Comparison of ENCODE assay signal across 13 mouse cellular contexts in genomic region chr1:170766997-170767396, GRCm38 (mm10).
DNase-seq lines count a peak whose midpoint lies in the region; ATAC-seq and TF ChIP-seq lines count a peak whose summit lies in the region.
"Had no signal": no experiment of that assay in that cellular context is flagged by ENCODE, and none has a peak within 500 bp of the region (broad histone marks: within the 10 kb centered on the region; RNA-seq: fewer than 3 reads in every experiment).

No protein-coding gene starts in this region.

- WGBS in heart, postnatal 0 days = 13% methylated on average over 2 of the region's 2 CpGs
- 69% methylated on average over 2 of the region's 2 CpGs for WGBS in hindbrain, embryonic 12.5 days

- TF ChIP-seq CTCF in heart, postnatal 0 days (IDR thresholded peaks at IDR 0.05; ENCODE audit: low read depth) = no peak

- no peak overlapping the region for H3K4me3 ChIP-seq in heart, postnatal 0 days (ENCODE audit: low read depth, low read length)
- no peak overlapping the region for H3K4me3 ChIP-seq in hindbrain, embryonic 12.5 days
- H3K4me3 ChIP-seq: erythroblast, embryonic 14.5 days; left cerebral cortex, adult 2 months had no signal

- no peak overlapping the region for H3K4me2 ChIP-seq in heart, postnatal 0 days (ENCODE audit: low read depth, low read length)
- H3K4me2 ChIP-seq in hindbrain, embryonic 12.5 days (replicated peaks) = no peak overlapping the region

- H3K9me3 ChIP-seq in heart, postnatal 0 days (replicated peaks; ENCODE audit: control insufficient read depth, low read length) = no peaks in the 10 kb centered on the region
- no peaks in the 10 kb centered on the region for H3K9me3 ChIP-seq in hindbrain, embryonic 12.5 days (replicated peaks)

- H3K27ac ChIP-seq in heart, postnatal 0 days (ENCODE audit: low read depth) = peak overlapping the region; percentile 66
- no peak overlapping the region for H3K27ac ChIP-seq in hindbrain, embryonic 12.5 days
- H3K27ac ChIP-seq: left cerebral cortex, adult 2 months had no signal

- no peaks in the 10 kb centered on the region for H3K27me3 ChIP-seq in heart, postnatal 0 days (ENCODE audit: control insufficient read depth, insufficient read depth, low read length)
- no peaks in the 10 kb centered on the region for H3K27me3 ChIP-seq in hindbrain, embryonic 12.5 days

- TF ChIP-seq EP300 in heart, postnatal 0 days (IDR thresholded peaks at IDR 0.05; ENCODE audit: low read depth) = 0 out of 2 replicates have a peak, but pooled peaks have one; percentile 34

- intact Hi-C loops in heart, postnatal 25 days (cut with DNase I) = no loop called here

- peak; percentile 89 for ATAC-seq in heart, postnatal 0 days (ENCODE audit: insufficient read depth, low read depth)
- no peak for ATAC-seq in hindbrain, embryonic 12.5 days (ENCODE audit: low FRiP score)

- peak; percentile 47 for DNase-seq in heart, adult 8-10 months (ENCODE audit: low spot score)
- no peak for DNase-seq in heart, postnatal 25 days (ENCODE audit: low spot score)
- DNase-seq in 416B (ENCODE audit: low read depth) = peak; percentile 88
- peak; percentile 23 for DNase-seq in R1 (ENCODE audit: low read depth, low spot score)
- DNase-seq in heart, postnatal 0 days (ENCODE audit: low spot score) = peak; percentile 70
- no peak for DNase-seq in thymus, postnatal 25 days
- DNase-seq in urinary bladder, postnatal 4 days (ENCODE audit: low spot score in 2 of 2) = no peak
- DNase-seq: cerebellum, postnatal 25 days; gastrocnemius, postnatal 14 days; kidney, postnatal 25 days had no signal

- peaks cover 7% of the 10 kb centered on the region; the same call in 1 of the 2 replicates for H3K4me1 ChIP-seq in heart, postnatal 0 days (ENCODE audit: control insufficient read depth, insufficient read depth)
- no peaks in the 10 kb centered on the region for H3K4me1 ChIP-seq in hindbrain, embryonic 12.5 days

- H3K36me3 ChIP-seq in heart, postnatal 0 days (replicated peaks; ENCODE audit: control insufficient read depth, insufficient read depth, low read length) = peaks cover 7% of the 10 kb centered on the region; the same call in 1 of the 2 replicates
- no peaks in the 10 kb centered on the region for H3K36me3 ChIP-seq in hindbrain, embryonic 12.5 days

- H3K9ac ChIP-seq in heart, postnatal 0 days (replicated peaks; ENCODE audit: low read depth, low read length) = no peak overlapping the region
- no peak overlapping the region for H3K9ac ChIP-seq in hindbrain, embryonic 12.5 days

Comparison
In these comparisons a context has a peak if more than half of its experiments do, and no peak if none do; other contexts are left out.
1. DNase-seq: peak in heart, adult 8-10 months (single experiment), 416B (single experiment), R1 (single experiment) and heart, postnatal 0 days (single experiment); none in heart, postnatal 25 days (single experiment), thymus, postnatal 25 days (single experiment) and urinary bladder, postnatal 4 days (0 of 2).